Mouse (Mus musculus) frontal cortex, adult (tissue): ENCODE data around the gene Prss2.
"Not testable (repeated sequence)": the region's sequence is repeated elsewhere in the genome, so short reads cannot be mapped to it uniquely, and the experiment has no call there.

Experiments
- ATAC-seq: cut with Nextera tagmentation; 2 replicates; pipeline ENCODE4 v1.9.2; 2017; ENCODE audit warnings: mild to moderate bottlenecking, moderate library complexity, mixed read lengths; ENCODE audit not compliant: low TSS enrichment

Gene Prss2

DNA sequence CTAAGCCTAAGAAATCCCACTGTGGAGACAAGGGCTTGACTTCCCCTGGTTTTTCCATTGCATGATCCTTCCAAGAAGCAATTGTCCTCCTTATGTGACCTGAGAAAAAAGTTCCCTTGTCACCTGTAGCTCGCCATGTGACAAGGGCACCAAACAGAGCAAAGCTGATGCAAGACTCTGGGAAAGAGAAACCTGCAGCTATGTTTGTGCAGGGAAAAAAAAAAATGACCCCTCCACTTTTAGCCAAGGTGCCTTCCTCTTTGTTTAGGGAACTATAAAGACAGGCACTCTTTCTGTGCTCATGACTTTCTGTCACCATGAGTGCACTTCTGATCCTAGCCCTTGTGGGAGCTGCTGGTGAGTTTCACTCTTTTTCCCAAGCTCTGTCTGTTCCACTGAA, at the start of gene Prss2:
Gene Prss2, plus strand, starts transcription at position 301 of the 400 bp plus-strand sequence.
- no peak for ATAC-seq

GRCm38 (mm10) chr6:41499374-41499773, 22.2 kb upstream of the Prss2 start:
- no peak for ATAC-seq

DNA sequence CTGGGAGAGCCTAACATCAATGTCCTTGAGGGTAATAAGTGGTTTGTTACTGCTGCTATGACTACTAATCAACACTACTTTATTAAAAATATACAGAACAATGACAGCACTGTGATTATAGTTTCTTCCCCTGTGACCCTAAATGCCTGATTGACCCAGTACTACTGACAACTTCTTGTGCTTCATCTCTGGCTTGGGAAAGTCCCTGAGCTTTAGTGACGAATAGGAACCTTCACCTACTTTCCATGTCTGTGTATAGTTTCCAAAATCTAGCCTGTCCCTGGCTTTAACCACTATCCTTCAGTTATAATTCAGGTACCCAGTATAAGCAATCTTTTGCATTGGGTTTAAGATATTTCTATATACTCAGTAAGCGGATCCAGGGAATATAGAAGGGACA, 16.7 kb upstream of the Prss2 start:
- ATAC-seq: no peak

GRCm38 (mm10) chr6:41505323-41505722, 16.3 kb upstream of the Prss2 start:
- peak; percentile 64 for ATAC-seq

- ATAC-seq: peak; percentile 99
These were observed 3.5 kb upstream of the Prss2 start for GRCm38 (mm10) chr6:41518017-41518524.

DNA sequence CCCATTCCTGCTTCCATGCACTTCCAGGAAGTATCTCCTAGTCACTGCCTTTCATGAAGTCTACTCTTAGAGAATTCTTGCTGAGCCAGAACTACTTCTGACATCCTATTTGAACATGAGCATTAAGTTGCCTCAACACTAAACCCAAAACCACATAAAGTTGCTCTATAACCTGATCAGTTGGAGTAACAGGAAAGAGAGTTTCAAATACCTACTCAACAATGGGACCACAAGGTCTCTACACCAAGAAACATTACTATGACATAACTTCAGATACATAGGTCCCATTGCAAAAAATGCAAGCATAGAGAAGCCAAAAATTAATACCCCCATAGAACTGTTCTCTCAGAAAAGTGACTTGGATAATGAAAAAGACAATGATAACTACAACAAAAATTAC, 4.9 kb downstream of the Prss2 start:
- ATAC-seq: no peak

DNA sequence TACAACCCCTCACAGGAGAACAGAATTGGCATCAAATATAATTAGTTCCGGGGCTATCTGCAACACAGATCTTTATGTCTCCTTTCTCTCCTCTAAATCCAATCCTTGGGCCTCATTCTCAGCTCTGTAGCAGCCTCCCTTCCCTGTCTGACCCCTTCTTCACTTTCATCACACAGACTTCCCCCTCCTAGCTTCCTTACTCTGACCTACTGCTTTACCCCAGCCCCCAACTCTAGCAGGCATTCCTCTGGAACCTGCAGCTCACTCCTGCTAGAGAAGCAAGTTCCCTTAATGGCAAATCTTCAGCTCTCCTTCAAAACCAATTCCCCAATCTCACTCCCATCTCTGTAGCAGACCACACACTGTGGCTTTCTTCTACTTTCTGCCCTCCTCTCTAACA, 5.8 kb downstream of the Prss2 start:
- no peak for ATAC-seq

DNA sequence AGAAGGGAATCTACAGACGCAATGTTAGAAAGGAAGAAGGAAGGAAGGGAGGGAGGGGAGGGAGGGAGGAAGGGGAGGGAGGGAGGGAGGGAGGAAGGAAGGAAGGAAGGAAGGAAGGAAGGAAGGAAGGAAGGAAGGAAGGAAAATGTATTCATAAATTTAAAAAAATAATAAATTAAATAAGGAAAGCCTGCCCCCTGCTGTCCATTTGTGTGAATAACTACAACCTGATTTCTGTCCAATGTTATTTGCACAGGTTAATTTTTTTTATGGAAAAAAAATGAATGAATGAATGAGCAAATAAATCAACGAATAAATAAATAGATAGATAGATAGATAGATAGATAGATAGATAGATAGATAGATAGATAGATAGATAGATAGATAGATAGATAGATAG, 8.4 kb downstream of the Prss2 start:
- not testable (repeated sequence) for ATAC-seq

DNA sequence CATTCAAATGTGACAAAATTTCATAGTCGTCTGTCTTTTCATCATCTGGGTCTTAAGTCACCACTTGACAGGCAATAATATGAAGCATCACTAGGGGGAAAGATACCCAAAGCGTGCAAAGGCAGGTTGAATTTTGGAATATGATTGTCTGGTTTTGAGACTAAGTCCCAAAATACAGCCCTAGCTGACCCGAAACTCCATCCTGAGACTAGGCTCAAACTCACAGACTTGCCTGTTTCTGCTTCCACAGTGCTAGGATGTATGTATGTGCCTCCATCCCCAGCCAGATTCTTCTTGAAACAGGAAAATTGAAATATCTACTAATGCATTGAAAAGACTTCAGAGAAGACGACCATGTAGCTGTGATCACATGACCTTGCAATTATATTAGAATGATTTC, 10.6 kb downstream of the Prss2 start:
- ATAC-seq: no peak

DNA sequence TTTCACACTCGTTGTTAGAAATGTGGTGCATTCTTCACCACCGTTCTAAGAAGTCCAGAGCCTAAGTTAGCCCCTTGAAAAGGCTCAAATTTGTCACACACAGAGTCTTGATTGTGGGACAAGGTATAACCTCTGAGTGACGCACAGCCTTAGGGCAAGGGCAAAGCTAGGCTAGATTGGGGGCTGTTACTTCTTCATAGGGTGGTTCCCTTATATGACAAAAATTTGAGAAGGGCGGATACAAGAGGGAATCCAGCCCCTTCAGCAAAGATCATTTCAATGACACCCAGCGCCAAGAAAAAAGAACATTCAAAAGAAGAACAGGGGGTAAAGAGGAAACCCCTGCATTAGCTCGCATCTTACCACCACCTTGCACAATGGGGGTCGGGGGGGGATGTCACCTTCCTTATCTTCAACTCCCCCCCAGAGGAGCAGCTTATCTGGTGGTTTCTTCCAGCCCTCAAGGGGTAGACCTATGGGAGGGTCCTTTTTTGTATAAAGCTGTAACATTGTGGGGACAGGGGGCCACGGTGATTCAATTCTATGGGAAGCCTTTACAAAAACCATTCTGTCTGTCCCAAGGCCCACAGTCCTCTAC, 11.2 kb downstream of the Prss2 start:
- no peak for ATAC-seq

- ATAC-seq: no peak
These were observed 15.8 kb downstream of the Prss2 start for GRCm38 (mm10) chr6:41537376-41537775.

GRCm38 (mm10) chr6:41538296-41538695, 16.7 kb downstream of the Prss2 start:
- not testable (repeated sequence) for ATAC-seq

DNA sequence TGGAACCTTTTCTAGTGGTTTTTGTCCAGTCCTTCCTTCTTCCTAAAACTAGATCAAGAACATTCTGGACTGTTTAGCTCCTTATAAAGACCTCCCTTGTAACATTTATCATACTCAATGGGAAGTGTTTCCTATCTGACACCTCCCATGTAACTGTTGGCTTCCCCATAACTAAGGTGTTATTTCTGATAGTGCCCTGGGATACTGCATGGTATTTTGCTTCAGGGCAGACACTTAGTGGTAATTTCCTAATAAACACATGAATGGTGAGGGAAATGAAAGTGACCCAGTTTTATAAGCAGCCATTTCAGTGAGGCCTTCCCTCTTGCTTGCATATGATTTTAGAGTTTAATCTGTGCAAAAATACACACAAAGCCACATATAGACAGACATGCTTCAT, 19.2 kb downstream of the Prss2 start:
- ATAC-seq: no peak

- ATAC-seq: no peak
These were observed 20.2 kb downstream of the Prss2 start for GRCm38 (mm10) chr6:41541746-41542145.

DNA sequence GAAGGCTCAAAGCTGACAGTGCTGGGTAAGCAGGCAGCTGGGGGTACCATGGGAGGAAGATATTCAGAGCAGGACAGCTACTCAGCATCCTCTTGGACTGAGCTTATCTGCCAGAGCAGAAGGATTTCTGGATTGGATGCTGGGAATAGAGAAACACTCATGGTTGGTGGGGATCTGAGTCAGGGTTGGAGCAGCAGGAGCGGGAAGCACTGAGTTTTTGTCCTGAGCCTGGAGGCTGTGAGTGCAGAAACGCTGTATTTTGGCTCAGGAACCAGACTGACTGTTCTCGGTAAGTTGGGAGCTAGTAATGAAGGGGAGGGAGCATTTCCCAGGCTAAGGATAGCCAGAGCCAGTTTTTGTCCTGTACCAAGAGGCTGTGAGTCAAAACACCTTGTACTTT, 21.4 kb downstream of the Prss2 start:
- ATAC-seq: peak; percentile 81

DNA sequence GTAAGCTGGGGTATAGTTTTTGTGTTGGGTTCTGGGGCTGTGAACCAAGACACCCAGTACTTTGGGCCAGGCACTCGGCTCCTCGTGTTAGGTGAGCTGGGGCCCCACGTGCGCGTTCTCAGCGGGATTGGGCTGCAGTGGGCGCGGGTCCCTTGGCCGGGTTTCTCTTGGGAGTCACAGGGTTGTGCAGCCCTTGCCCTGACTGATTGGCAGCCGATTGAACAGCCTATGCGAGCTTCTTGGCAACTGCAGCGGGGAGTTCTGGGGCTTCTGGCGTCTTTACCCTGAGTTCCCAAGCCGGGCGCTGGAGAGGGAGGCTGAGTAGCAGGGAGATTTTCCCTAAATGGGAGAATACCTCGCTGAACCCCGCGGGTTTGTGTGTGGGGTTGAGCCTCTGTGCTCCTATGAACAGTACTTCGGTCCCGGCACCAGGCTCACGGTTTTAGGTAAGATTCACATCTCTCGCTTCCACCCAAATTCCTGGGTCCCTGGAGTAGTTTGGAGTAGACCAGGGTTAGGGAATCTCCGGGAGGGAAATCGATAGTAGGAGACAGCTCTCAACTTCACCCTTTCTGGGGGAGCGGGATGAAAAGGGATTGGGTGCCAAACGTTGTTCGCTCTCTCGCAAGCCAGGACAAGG, 21.9 kb downstream of the Prss2 start:
- ATAC-seq: peak; percentile 64

DNA sequence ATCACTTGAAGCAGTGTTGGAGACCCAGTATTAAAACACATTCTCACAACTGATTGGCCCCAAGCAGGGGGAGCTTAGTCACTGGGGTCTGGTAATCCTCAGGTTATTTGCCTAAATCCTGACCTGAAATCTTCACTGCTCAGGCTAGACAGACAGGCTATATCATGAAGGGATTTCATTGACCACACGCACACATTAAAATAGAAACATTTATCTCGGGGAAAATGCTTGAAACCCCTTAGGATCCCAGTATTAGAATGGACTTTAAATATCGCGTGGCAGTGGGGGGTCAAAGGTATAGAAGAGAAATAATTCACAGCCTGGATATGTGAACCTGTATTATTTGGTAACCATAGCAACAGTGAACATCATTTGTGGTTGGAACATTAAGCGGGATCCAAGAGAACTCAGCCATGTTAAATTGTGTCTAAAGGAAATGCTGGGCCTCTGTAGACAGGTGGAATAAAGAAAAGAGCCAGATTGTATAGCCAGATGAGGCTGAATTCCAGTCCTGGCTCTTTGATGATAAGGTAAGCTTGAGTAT, 22.9 kb downstream of the Prss2 start:
- no peak for ATAC-seq

DNA sequence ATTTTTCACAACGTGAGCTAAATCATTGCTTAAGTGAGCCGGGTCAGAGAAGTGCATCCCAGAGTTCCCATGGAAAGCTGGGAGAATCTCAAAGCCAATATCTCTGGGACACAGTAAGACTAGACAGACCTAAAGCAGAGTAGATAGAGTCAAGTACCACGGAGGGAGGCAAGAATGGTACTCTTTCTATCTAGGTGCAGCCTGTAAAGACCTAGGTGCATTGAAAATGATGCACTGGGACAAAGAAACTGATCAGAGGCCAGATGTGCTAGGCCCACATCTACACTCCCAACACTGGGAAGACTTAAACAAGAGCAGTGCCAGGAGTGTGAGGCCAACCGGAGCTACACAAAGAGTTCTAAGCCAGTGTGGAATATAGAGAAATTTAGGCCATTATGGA, 23.7 kb downstream of the Prss2 start:
- no peak for ATAC-seq

- no peak for ATAC-seq
These were observed 25.6 kb downstream of the Prss2 start for GRCm38 (mm10) chr6:41547056-41547650.

DNA sequence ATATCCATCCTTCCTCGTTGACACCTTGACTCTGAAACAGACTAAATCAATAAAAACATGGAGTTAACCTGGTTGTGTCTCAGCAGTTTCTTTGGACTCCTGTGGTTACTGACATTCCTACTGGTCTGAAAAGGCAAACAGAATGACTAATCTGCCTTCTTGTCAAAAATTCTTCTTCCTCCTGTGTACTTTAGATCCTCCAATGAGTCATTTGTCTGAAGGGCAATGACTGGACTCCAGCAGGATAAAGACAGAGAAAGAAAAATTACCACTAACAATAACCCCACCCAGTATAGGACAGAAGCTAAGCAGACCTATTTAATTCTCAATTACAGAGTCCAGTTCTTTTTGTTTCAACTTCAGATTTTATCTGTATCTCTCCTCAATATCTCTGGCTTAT, 26.7 kb downstream of the Prss2 start:
- no peak for ATAC-seq

- peak; percentile 79 for ATAC-seq
These were observed 31.9 kb downstream of the Prss2 start for GRCm38 (mm10) chr6:41553356-41554010.
